Mouse (Mus musculus) ES-E14 (cell line): Measurements from ENCODE around the gene Mycn. TPM values are rescaled to one million over a fixed set of nuclear protein-coding genes. Genes with fewer than 3 reads are reported as not detected.

Experiments used
- DNase-seq: peaks from one replicate; pipeline ENCODE4 v3.0.0-alpha.2; 2013; ENCODE audit warnings: low read depth, low spot score
- H3K27ac ChIP-seq: 2 replicates; pipeline ENCODE4 v1.5.1; 2012; ENCODE audit warnings: low read depth, mild to moderate bottlenecking, low read length, moderate library complexity, mixed read lengths; ENCODE audit not compliant: poor library complexity, insufficient read depth, severe bottlenecking
- H3K36me3 ChIP-seq: 2 replicates; pipeline ENCODE4 v1.6.1; 2012; ENCODE audit warnings: mild to moderate bottlenecking, low read length, moderate library complexity, mixed read lengths; ENCODE audit not compliant: control insufficient read depth, poor library complexity, insufficient read depth, severe bottlenecking
- H3K4me1 ChIP-seq, 2 experiments: fragments of 150-350 bp in 1 of 2; sonication (generic) in 1 of 2; 2 replicates each; pipeline ENCODE4 v1.6.1; 2012; ENCODE audit warnings: low read length in 2 of 2, mild to moderate bottlenecking in 1 of 2, mixed read lengths in 1 of 2; ENCODE audit not compliant: control insufficient read depth in 2 of 2, insufficient read depth in 2 of 2, poor library complexity in 1 of 2
- H3K4me3 ChIP-seq, 2 experiments: fragments of 150-350 bp in 1 of 2; sonication (generic) in 1 of 2; 2 replicates each; pipeline ENCODE4 v1.5.1; 2012; ENCODE audit warnings: low read length in 2 of 2, low read depth in 1 of 2, mild to moderate bottlenecking in 1 of 2, mixed read lengths in 1 of 2; ENCODE audit not compliant: insufficient read depth in 1 of 2, poor library complexity in 1 of 2, severe bottlenecking in 1 of 2
- H3K9ac ChIP-seq: 2 replicates; pipeline ENCODE4 v1.6.1; 2012; ENCODE audit warnings: low read depth, mild to moderate bottlenecking, low read length, mixed read lengths; ENCODE audit not compliant: poor library complexity, insufficient read depth, severe bottlenecking
- H3K9me3 ChIP-seq: fragments of 150-350 bp; sonication (generic); 2 replicates; pipeline ENCODE4 v1.6.1; 2012; ENCODE audit warnings: low read depth, mild to moderate bottlenecking, low read length; ENCODE audit not compliant: control insufficient read depth, insufficient read depth
- CHD2 ChIP-seq: IDR thresholded peaks from 2 replicates; pipeline ENCODE4 v1.6.1; 2014; ENCODE audit warnings: mild to moderate bottlenecking, low read depth, low read length, inconsistent platforms
- HCFC1 ChIP-seq: IDR thresholded peaks from 2 replicates; pipeline ENCODE4 v1.6.1; 2012; ENCODE audit warnings: low read length, inconsistent platforms, borderline replicate concordance; ENCODE audit not compliant: insufficient read depth
- MAFK ChIP-seq: IDR thresholded peaks from 2 replicates; pipeline ENCODE4 v1.6.1; 2014; ENCODE audit warnings: mild to moderate bottlenecking, low read depth, low read length, inconsistent platforms; ENCODE audit not compliant: insufficient read depth
- ZC3H11A ChIP-seq: IDR thresholded peaks from 2 replicates; pipeline ENCODE4 v1.6.1; 2012; ENCODE audit warnings: low read depth, mild to moderate bottlenecking, inconsistent platforms, low read length, borderline replicate concordance
- ZNF384 ChIP-seq: IDR thresholded peaks from 2 replicates; pipeline ENCODE4 v1.6.1; 2012; ENCODE audit warnings: low read depth, low read length, inconsistent platforms
- in situ Hi-C, 2 experiments: fragments of 600-800 bp; cut with MboI; formaldehyde crosslinking; loops; one replicate each; pipeline ENCODE4 v1.15.1; 2025; ENCODE audit warnings: low sequenced_read_pairs in 2 of 2, inconsistent platforms in 1 of 2; ENCODE audit not compliant: unreplicated experiment in 2 of 2
- total RNA-seq: library from RNA; depleted of rRNA; stranded (reverse); fragments of 300-350 nt; gene quantifications from 2 replicates; pipeline ENCODE4 v1.2.3, GENCODE M21; 2012

Gene Mycn
- total RNA-seq, 1 experiment = 76.8 TPM

GRCm38 (mm10) chr12:12975397-12975796 is 33.7 kb upstream of the Mycn start:
- TF ChIP-seq ZC3H11A (no peak), HCFC1 (no peak)
- no peak overlapping the region for H3K9ac ChIP-seq
- H3K9me3 ChIP-seq = no peaks in the 10 kb centered on the region; the same call in 1 of the 2 replicates
- no peaks in the 10 kb centered on the region for H3K36me3 ChIP-seq
- DNase-seq = no peak
- H3K4me3 ChIP-seq = no peak overlapping the region
- no peak overlapping the region for H3K27ac ChIP-seq
- in situ Hi-C loops = loop anchor here in 1 of 2 experiments (25.0 kb wide), 1 partner anchor 563 kb away; no protein-coding TSS in a partner anchor
- no peaks in the 10 kb centered on the region for H3K4me1 ChIP-seq

GRCm38 (mm10) chr12:12972756-12973435 is 31.2 kb upstream of the Mycn start:
- Histone ChIP-seq H3K9ac (no peak overlapping the region), H3K4me1 (no peaks in the 10 kb centered on the region), H3K36me3 (no peaks in the 10 kb centered on the region), H3K9me3 (no peaks in the 10 kb centered on the region; the same call in 1 of the 2 replicates), H3K4me3 (no peak overlapping the region), H3K27ac (no peak overlapping the region)
- TF ChIP-seq ZNF384 (no peak), MAFK (no peak), CHD2 (no peak), ZC3H11A (no peak), HCFC1 (no peak)
- DNase-seq = no peak
- in situ Hi-C loops = no loop called here

- no peaks in the 10 kb centered on the region for H3K4me1 ChIP-seq
- no peak overlapping the region for H3K9ac ChIP-seq
- TF ChIP-seq ZC3H11A (no peak), CHD2 (no peak), ZNF384 (no peak), MAFK (no peak), HCFC1 (no peak)
- no peaks in the 10 kb centered on the region for H3K36me3 ChIP-seq
- H3K27ac ChIP-seq = no peak overlapping the region
- in situ Hi-C loops = no loop called here
- no peak overlapping the region for H3K4me3 ChIP-seq
- H3K9me3 ChIP-seq = no peaks in the 10 kb centered on the region
- no peak for DNase-seq
Measured at GRCm38 (mm10) chr12:12967946-12968345, 26.2 kb upstream of the Mycn start.

- no peaks in the 10 kb centered on the region for H3K4me1 ChIP-seq
- H3K9me3 ChIP-seq = no peaks in the 10 kb centered on the region
- TF ChIP-seq ZNF384 = no peak
- TF ChIP-seq HCFC1 = no peak
- TF ChIP-seq ZC3H11A = no peak
- no peak for TF ChIP-seq CHD2
- TF ChIP-seq MAFK = no peak
- DNase-seq = no peak
- H3K27ac ChIP-seq = no peak overlapping the region
- in situ Hi-C loops = no loop called here
- no peak overlapping the region for H3K9ac ChIP-seq
- no peak overlapping the region for H3K4me3 ChIP-seq
- H3K36me3 ChIP-seq = no peaks in the 10 kb centered on the region
Measured at GRCm38 (mm10) chr12:12964856-12965255, 23.1 kb upstream of the Mycn start.

GRCm38 (mm10) chr12:12947606-12948005 is 5.9 kb upstream of the Mycn start:
- Histone ChIP-seq H3K9ac (no peak overlapping the region), H3K4me3 (no peak overlapping the region), H3K9me3 (no peaks in the 10 kb centered on the region), H3K4me1 (peaks cover 12 to 18% of the 10 kb centered on the region in 2 experiments), H3K27ac (no peak overlapping the region), H3K36me3 (peaks cover 2% of the 10 kb centered on the region; the same call in 1 of the 2 replicates)
- TF ChIP-seq CHD2 = no peak
- TF ChIP-seq HCFC1 = no peak
- TF ChIP-seq ZNF384 = no peak
- DNase-seq = no peak
- in situ Hi-C loops = loop anchor here in 1 of 2 experiments (10.0 kb wide), 1 partner anchor 323 kb away; no protein-coding TSS in a partner anchor
